Mouse (Mus musculus): Measurements from ENCODE around the gene Nlrp6.
"Not testable (repeated sequence)": the region's sequence is repeated elsewhere in the genome, so short reads cannot be mapped to it uniquely, and the experiment has no call there.

Gene Nlrp6

DNA sequence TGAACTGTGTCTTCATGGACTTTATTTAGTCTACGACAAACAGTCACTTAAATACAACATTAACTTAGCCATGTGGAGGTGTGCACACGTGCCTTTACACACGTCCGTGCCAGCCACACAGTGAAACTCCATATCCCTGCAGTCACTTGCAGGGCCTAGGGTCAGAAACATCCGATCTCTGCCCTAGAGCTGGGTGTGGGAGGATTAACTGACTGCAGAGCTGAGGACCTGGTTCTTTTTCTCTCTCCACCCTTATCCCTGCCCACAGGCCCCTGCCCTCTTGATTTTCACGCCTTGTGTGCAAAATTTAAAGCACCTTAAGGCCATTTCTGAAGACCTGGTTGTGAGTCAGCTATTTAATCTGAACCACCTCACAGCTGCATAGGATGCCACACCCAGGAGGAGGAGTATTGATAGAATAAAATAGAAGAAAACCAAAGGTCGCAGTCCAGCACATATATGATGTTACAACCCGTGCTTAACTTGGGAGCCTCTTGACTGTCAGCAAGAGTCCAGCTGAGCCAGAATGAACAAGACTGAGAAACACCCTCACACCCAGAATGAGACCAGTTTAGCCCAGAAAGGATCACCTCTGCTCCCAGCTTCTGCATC, at the start of gene Nlrp6:
Gene Nlrp6, plus strand, starts transcription at position 485 of the 612 bp plus-strand sequence.
- no peak for DNase-seq (ENCODE audit: low read depth, low spot score)

DNA sequence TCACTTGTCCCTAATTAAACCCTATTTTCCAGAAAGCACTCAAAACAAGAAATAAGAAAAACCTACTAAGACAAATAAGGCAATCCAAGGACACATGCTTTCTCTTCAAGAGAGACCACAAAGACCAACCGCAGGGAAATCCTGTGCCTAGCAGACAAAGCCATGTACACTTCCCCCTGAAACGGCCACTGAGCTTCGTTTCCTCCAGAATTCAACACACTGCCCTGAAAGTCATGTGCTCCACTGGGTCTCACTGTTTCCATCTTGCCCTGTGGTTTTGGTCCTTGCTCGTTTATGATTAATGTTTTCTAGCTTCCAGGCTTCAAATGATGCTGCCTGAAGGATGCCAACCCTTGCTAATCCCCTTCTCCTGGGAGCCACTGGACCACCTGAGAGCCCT, 46.5 kb upstream of the Nlrp6 start:
- no peak for DNase-seq (ENCODE audit: low read depth, low spot score)

DNA sequence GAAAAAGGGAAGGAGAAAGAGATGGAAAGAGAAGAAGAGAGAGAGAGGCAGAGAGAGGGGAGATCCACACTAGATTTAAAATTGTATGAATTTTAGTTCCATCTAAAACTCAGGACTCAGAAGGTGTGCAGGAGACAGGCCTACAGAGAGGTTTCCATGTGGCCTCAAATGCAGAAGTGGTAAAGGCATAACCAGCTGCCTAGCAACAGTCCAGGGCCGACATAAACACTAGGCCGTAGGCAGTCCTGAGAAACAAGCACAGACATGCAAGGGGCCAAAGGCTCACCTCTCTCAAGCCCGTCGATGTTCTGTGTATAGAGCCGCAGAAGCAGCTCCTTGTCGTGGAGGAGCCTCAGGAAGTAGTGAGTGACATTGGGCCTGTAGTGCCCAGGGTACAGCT, 43.3 kb upstream of the Nlrp6 start:
- DNase-seq (ENCODE audit: low read depth, low spot score): no peak

DNA sequence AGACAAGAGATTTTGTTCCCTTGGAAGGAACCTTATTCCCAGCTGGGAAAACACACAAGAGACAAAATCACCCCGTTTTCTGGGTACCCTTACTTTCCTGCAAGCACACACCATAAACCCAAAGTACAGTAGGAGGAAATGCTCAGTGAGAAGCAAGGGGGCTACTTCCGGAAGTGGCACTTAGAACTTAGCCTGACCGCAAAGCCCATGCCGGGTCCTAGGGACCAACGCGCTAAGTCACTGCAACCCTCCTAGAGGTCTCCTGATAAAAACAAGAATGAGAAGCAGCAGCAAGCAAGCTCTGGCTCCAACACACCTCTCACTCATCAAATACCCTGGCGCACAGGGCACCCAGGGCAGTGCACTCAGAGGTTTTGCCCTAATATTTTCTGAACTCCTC, 41.3 kb upstream of the Nlrp6 start:
- no peak for DNase-seq (ENCODE audit: low read depth, low spot score)

DNA sequence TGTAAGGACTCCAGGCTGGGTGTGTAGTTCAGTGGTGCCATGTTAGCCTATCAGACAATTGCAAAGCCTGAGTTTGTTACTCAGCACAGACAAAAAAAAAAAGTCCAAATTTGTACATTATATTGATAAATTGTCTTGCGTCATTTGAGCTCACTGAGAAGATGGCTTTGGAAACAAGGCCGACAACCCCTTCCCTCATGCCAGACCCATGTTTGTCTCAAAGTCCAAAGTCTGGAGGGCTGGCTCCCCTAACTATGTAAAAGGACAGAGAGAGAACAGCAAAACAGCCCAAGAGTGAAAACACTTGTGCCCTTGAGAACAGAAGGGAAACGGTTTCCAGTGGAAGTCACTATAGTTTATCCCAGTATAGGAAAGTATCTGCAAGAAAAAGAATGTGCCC, 40.3 kb upstream of the Nlrp6 start:
- DNase-seq (ENCODE audit: low read depth, low spot score): no peak

DNA sequence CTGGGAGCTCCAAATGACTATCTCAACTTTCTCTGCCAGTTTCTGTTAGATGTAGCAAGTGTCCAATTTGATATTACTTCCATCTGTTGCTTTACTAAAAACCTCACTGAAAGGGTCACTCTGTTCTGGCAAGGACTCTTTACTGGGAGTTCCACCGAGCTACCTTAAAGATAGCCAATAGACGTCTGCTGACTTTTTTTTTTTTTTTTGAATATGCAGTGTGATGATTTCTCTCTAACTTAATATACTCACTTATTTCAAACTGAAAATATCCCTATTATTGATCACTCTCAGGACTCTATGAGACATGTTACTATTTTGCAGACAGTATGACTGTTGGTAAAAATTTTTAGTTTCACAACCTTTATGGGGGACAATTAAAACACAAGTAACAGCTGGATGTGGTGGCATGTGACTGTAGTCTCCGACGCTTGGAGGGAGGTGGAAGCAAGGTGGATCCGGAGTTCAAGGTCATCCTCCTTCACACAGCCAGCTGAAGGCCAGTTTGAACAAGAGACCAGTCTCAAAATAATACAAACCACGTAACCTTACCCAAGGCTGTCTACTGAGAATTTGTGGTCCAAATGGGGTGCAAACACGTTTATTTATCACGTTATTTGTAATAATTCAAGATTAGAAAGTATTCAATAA, 39.7 kb upstream of the Nlrp6 start:
- no peak for DNase-seq (ENCODE audit: low read depth, low spot score)

DNA sequence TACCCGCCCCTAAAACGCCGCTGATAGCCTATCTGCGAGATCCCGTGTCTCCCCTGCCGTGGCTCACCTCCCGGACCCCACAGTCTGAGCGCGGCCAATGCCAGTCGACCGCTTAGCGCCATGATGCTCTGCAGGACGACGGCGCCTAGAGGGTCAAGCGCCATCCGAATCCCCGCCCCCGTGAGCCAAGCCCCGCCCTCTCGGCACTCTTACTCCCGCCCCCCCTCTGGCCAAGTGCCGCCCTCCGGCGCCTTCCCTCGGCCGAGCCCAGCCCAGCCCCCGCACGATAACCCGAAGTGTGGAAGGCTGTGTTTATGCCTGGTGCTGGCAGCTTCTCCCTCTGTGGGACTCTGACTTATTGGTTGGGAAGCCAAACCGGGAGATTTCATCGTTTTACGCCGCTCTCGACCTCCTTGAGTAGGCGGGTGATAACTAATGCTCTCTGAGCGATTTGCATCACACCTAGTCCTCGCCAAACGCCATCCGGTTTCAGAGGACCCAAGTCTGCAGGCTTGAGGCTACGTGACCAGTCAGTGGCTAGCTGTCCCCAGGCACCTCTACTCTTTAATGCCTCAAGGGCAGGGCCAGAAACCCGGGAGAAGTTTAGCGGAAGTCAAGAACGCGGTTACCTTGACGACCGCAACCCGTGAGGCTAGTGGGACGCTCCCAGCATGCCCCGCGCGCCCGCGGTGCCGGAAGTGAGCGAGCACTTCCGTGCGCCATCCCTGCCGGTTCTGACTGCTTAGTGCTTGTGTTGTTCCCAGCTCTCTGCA, 38.8 kb upstream of the Nlrp6 start, which contains the start of the genes Psmd13 and Sirt3:
Gene Psmd13, plus strand, starts transcription at position 273 of the 773 bp plus-strand sequence.
Gene Sirt3, minus strand, starts transcription at position 614 of the 773 bp plus-strand sequence.
- DNase-seq (ENCODE audit: low read depth, low spot score): peak; percentile 86

DNA sequence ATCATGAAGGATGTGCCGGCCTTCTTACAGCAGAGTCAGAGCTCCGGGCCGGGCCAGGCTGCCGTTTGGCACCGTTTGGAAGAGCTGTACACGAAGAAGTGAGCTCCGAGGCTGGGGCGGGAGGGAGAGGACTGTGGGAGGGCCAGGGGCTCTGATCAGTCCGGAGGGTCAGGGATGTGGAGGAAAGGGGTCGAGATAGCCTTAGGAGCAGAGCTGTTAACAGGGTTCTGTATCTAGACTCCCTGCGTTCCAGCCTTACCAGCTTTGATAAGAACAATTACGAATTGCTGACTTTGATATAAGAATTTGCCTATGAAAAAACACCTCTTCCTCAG, 38.3 kb upstream of the Nlrp6 start:
- no peak for DNase-seq (ENCODE audit: low read depth, low spot score)

DNA sequence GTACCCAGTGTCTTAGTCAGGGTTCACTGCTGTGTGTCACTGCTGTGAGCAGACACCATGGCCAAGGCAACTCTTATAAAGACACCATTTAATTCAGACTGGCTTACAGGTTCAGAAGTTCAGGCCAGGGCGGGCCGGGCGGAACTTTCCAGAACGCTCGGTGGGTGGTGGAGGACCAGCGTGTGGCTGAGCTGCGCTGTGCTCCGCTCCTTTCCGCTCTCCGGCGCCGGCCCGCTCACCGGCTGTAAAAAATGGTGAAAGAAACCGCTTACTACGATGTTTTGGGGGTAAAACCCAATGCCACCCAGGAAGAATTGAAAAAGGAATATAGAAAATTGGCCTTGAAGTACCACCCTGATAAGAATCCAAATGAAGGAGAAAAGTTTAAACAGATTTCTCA, 30.1 kb upstream of the Nlrp6 start:
- DNase-seq (ENCODE audit: low read depth, low spot score): not testable (repeated sequence)

DNA sequence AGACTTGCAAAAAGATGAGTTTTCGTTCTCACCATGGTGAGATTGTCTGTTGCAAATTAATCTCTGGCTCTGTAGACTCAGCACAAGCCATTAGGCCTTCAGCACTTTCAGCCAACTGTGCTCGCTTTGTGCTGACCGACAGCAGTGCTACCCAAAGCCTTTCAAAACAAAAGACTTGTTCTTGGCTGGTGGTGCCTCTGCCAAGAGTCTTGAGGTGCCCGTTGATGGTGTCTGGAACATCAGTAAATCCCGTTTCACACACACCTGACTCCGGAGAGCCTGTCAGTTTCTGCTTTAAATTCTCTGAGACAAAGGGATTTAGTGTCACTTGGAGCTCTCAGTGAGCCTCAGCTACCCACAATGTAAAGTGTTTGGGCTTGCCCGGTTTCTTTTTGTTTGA, 26.7 kb upstream of the Nlrp6 start:
- no peak for DNase-seq (ENCODE audit: low read depth, low spot score)

DNA sequence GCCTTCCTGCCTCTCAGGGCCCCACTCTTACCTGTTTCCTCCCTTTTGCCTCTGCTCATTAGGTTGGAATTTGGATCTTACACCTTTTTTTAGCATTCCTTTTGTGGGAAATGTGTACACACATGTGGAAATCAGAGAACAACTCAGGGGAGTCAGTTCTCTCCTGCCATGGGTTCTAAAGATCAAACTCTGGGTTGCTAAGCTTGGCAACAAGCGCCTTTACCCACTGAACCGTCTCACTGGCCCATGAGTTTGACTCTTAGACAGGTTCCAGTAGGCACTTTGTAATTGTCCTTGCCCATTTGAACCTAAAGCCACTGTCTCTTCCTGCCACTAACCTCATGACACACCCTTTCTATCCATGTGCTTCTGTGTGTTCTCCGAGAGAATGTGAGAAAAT, 26.1 kb upstream of the Nlrp6 start:
- DNase-seq (ENCODE audit: low read depth, low spot score): no peak

DNA sequence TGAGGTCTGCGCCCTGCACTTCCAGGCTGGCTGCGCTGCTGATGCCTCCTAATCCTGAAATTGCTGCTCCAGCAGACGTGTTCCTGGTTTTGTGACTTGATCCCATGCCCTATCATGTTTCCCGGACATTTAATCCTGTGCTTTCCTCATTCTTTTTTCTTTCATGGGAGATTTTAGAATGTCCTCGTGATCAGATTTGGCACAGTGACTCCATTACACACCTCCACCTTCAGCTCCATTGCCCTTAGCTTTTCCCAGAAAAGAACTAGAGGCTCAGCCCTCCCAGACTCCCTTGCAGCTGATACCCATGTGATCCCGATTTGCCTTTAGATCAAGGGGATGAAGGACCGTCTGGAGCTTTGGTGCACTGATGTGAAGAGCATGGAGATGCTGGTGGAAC, 22.8 kb upstream of the Nlrp6 start:
- no peak for DNase-seq (ENCODE audit: low read depth, low spot score)

DNA sequence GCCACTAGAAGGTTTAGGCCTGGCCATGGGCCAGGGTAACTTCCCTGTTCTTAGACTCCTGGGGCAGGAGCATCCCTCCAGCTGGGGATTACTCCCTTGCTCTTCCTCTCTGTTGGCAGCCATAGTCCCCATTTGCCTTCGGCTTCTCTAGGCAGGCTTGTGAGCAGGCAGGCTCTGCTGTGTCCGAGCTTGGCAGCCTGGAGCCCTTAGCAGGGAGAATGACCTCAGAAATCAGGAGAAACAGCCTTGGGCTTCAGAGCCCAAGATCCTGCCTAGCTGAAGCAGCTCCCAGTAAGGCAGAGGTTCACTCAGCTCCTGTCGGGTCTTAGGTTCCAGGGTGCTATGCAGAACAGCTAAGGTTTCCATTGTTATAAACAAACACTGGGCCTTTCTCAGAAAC, 21.6 kb upstream of the Nlrp6 start:
- DNase-seq (ENCODE audit: low read depth, low spot score): no peak

DNA sequence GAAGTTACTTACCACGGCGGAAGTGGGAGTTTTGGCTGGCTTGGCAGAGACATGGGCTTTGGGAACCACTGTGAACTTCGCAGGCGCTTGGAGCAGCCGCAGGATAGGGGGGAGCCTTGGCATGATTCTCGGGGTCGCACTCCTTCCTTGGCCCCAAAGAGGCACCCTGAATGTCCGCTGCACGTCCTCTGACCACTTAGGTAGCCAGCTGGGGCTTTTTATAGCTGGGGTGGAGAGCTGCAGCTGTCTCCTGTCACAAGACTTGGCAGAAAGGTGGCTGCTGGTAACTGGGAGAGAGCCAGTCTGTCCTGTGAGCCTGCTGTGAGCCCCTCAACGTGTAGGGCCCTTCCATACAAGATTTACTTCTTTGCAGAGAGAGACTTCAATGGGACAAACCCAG, 20.5 kb upstream of the Nlrp6 start, which contains the start of gene Cox8b:
Gene Cox8b, minus strand, starts transcription at position 227 of the 400 bp plus-strand sequence.
- DNase-seq (ENCODE audit: low read depth, low spot score): no peak

DNA sequence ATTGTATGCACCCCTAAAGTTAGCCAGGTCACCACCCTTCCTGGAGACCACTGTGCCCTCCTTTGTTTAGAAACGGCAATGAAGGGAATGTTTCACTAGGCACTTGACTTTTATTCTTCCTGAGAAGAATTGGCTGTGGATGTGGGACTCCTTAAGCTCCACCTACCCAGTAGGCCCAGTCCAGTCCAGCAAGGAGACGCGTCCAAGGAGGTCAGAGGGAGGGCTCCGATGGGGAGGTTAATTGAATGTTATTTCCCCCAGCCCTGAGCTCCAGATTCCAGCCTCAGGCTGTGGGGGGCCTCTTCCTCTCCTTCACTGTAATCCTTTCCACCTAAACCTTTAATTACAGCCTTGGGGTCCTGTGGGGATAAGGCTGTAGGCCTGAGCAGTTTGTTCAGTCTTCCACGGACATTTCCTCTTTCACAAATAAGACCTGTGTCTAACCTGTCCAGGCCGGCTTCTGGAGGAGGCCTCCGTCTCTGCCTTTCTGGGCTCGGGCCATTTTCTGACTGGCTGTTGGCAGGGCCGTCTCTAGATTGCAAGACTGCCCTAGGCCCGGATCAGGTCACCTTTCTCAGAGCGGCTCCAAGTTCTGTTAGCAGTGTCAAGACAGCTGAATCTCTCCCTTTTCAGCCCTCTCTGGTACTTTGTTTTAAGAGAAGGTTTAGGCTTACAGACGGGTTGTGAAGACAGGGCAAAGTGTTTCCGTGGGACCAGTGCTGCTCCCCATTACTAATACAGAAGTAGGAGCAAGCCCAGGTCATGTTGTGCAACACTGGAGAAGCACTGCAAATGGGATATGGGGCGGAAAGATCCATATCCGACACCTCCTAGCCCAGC, 18.4 kb upstream of the Nlrp6 start:
- no peak for DNase-seq (ENCODE audit: low read depth, low spot score)

DNA sequence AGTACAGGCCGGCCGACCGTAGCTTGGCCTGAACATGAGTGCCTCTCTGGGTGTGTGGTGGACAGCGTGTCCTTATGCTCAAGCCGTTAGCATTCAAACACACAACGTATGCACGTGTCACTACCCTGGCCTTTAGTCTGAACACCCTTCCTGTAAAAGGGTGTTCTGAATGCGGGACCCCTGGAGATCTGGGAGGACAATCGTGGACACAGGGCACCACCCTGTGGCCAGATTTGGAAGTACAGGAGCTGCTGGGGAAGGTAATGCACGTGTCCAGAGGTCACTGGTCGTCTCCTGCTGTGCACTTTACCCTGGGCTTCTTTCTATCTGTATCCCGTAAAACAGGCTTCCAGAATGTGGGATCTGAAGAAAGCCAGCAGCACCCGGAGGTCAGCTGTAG, 17.5 kb upstream of the Nlrp6 start:
- no peak for DNase-seq (ENCODE audit: low read depth, low spot score)

DNA sequence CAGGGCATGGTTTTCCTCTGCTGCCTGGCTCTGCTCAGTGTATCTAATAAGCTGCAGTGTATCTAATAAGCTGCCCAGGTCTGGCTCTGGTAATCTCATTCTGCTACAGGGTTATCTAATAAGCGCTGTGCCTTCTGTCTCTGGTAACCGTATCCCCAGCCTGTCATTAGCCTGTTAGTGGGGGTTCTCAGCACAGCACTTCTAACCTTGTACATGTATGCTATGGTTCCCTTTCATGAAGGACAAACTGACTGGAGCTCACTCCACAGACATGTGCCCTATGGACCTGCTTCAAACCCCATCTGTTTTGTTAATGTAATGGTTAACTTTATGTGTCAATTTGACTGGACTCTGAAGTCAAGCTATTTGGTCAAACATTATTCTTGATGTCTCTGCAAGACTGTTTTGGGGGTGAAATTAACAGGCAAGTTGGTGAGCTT, 15.0 kb upstream of the Nlrp6 start:
- no peak for DNase-seq (ENCODE audit: low read depth, low spot score)

DNA sequence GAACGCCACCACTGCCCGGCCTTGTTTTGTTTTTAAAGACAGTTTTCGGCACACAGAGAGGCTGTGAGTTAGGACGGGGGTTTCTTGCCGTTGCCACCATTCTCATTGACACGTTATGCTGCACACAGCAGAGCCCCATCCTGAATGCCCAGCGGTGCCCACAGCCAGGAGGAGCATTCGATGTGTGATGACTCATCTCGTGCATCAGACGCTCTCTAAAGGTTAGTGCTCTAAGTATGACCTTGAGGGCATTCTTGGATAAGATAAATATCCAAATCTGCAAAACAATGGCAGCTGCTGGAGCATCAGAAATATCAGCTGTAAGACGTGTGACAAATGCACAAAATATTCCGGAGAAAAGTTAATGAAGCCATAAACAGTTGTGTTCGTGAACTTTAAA, 13.6 kb upstream of the Nlrp6 start:
- no peak for DNase-seq (ENCODE audit: low read depth, low spot score)

DNA sequence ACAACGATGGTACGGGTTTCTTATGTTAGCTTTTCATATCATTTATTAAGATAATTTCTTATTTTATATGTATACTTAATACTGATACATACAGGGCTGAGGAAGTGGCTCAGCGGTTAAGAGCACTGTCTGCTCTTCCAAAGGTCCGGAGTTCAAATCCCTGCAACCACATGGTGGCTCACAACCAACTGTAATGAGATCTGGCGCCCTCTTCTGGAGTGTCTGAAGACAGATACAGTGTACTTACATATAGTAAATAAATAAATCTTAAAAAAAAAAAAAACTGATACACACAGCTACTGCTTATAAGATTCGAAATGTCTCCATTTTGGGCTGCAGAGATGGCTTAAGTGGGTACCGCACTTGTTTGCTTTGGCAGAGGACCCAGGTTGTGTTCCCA, 13.0 kb upstream of the Nlrp6 start:
- no peak for DNase-seq (ENCODE audit: low read depth, low spot score)

DNA sequence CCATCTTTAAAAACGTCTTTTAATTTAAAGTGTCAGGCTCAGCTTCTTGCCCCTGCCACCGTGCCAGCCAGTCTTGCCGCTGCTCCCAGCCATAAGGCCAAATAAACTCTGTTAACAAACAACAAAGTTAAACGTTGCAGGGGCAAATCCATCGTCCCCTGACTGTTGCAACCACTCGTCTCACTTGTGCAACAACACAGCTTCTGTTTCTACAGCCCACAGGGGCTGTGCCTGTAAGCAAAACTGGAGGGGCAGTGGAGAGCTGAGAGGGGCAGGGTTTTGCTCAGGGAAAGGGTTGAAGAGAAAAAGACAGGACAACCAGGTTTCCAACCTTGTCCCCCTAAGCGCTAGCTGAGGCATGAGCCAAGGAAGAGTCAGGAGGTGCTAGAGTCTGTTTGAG, 12.5 kb upstream of the Nlrp6 start:
- DNase-seq (ENCODE audit: low read depth, low spot score): no peak

DNA sequence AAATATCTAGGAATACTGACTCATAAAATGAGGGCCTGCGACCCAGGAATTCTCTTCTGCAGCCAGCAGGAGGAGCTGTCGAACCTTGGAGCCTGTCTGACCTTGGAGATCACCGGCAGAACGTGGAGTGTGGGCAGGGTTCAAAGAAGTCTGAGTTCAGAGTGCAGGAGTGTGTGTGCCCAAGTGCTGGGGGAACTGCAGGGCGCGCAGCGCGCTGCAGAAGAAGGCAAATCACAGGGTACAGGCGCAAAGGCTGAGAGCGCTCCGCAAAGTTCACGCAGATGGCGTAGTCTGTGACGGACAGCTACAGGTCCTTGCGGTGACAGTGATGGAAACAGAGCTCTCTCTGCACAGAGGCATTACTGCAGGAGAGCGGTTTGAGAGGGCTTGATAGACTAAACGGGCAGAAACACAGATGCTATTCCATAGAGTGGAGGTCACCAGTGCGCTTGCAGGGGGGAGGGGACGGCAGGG, 12.0 kb upstream of the Nlrp6 start:
- DNase-seq (ENCODE audit: low read depth, low spot score): no peak

DNA sequence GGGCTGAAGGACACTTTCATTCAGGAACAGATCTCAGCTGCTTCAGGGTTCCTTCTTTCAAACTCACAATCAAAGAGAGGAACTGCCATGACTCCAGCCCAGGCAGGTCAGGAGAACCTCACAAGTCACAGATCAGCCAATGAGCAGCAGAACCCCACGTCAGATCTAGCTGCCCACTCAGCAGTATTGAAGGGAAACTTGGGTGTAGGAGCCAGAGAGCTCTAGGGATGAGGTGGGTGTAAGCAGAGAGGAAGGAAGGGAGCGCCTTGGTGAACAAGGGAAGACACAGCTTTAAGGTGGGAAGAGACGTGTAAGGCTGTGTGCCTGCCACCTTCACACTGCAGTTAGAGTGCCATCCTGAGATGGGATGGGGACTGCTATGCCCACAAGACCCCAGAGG, 8.4 kb upstream of the Nlrp6 start:
- no peak for DNase-seq (ENCODE audit: low read depth, low spot score)

Data from brain, embryonic 18.5 days (tissue).